Mouse (Mus musculus): Measurements from ENCODE around the gene Dennd4a. TPM values are rescaled to one million over a fixed set of nuclear protein-coding genes. Genes with fewer than 3 reads are reported as not detected.
"Not testable (repeated sequence)": the region's sequence is repeated elsewhere in the genome, so short reads cannot be mapped to it uniquely, and the experiment has no call there.

Gene Dennd4a
- polyA plus RNA-seq, 1 experiment, result 86.3 TPM

GRCm38 (mm10) chr9:64809851-64810250, 1.3 kb upstream of the Dennd4a start:
- WGBS, result 79% methylated on average over 3 of the region's 3 CpGs
- no peak overlapping the region for H3K27ac ChIP-seq (ENCODE audit: control insufficient read depth, insufficient read depth, low read depth, low read length, poor library complexity)
- H3K4me1 ChIP-seq (ENCODE audit: control insufficient read depth, insufficient read depth, low read length), result peaks cover under 1% of the 10 kb centered on the region; the same call in 1 of the 2 replicates
- H3K4me3 ChIP-seq (replicated peaks; ENCODE audit: control insufficient read depth, low read depth, low read length), result no peak overlapping the region
- no peak for TF ChIP-seq POLR2A (IDR thresholded peaks at IDR 0.05; ENCODE audit: borderline replicate concordance, control insufficient read depth, low read depth, low read length)
- no peak for TF ChIP-seq CTCF (IDR thresholded peaks at IDR 0.05; ENCODE audit: control insufficient read depth, insufficient read depth, low read length)

- WGBS, result 1% methylated on average over 58 of the region's 59 CpGs
- peak overlapping the region; percentile 91 for H3K4me3 ChIP-seq (replicated peaks; ENCODE audit: control insufficient read depth, low read depth, low read length)
- peak overlapping the region; percentile 96 for H3K27ac ChIP-seq (ENCODE audit: control insufficient read depth, insufficient read depth, low read depth, low read length, poor library complexity)
- no peaks in the 10 kb centered on the region; the same call in 1 of the 2 replicates for H3K4me1 ChIP-seq (ENCODE audit: control insufficient read depth, insufficient read depth, low read length)
- TF ChIP-seq CTCF (IDR thresholded peaks at IDR 0.05; ENCODE audit: control insufficient read depth, insufficient read depth, low read length), result peak; percentile 39; the same call in 1 of the 2 replicates
- no peak for TF ChIP-seq POLR2A (IDR thresholded peaks at IDR 0.05; ENCODE audit: borderline replicate concordance, control insufficient read depth, low read depth, low read length)
These were observed 666 bp downstream of the Dennd4a start for GRCm38 (mm10) chr9:64811538-64812474.

- TF ChIP-seq CTCF (IDR thresholded peaks at IDR 0.05; ENCODE audit: control insufficient read depth, insufficient read depth, low read length) (no peak), POLR2A (IDR thresholded peaks at IDR 0.05; ENCODE audit: borderline replicate concordance, control insufficient read depth, low read depth, low read length) (no peak)
- peak overlapping the region; percentile 96; the same call in 1 of the 2 replicates for H3K27ac ChIP-seq (ENCODE audit: control insufficient read depth, insufficient read depth, low read depth, low read length, poor library complexity)
- no peaks in the 10 kb centered on the region; the same call in 1 of the 2 replicates for H3K4me1 ChIP-seq (ENCODE audit: control insufficient read depth, insufficient read depth, low read length)
- H3K4me3 ChIP-seq (replicated peaks; ENCODE audit: control insufficient read depth, low read depth, low read length), result peak overlapping the region; percentile 91
- WGBS, result 15% methylated on average over 1 of the region's 1 CpGs
These were observed 1.3 kb downstream of the Dennd4a start for GRCm38 (mm10) chr9:64812475-64812860.

GRCm38 (mm10) chr9:64814273-64814672, 3.1 kb downstream of the Dennd4a start:
- Histone ChIP-seq H3K27ac (ENCODE audit: control insufficient read depth, insufficient read depth, low read depth, low read length, poor library complexity) (no peak overlapping the region), H3K4me3 (replicated peaks; ENCODE audit: control insufficient read depth, low read depth, low read length) (no peak overlapping the region), H3K4me1 (ENCODE audit: control insufficient read depth, insufficient read depth, low read length) (no peaks in the 10 kb centered on the region)
- 62% methylated on average over 6 of the region's 6 CpGs for WGBS
- peak; percentile 13; the same call in 1 of the 2 replicates for TF ChIP-seq CTCF (IDR thresholded peaks at IDR 0.05; ENCODE audit: control insufficient read depth, insufficient read depth, low read length)
- TF ChIP-seq POLR2A (IDR thresholded peaks at IDR 0.05; ENCODE audit: borderline replicate concordance, control insufficient read depth, low read depth, low read length), result no peak

- H3K4me3 ChIP-seq (replicated peaks; ENCODE audit: control insufficient read depth, low read depth, low read length); H3K4me1 ChIP-seq (ENCODE audit: control insufficient read depth, insufficient read depth, low read length); H3K27ac ChIP-seq (ENCODE audit: control insufficient read depth, insufficient read depth, low read depth, low read length, poor library complexity): not testable (repeated sequence)
- WGBS, result 89% methylated on average over 4 of the region's 4 CpGs
These were observed 8.5 kb downstream of the Dennd4a start for GRCm38 (mm10) chr9:64819686-64820085.

GRCm38 (mm10) chr9:64820086-64820795, 9.1 kb downstream of the Dennd4a start:
- TF ChIP-seq POLR2A (IDR thresholded peaks at IDR 0.05; ENCODE audit: borderline replicate concordance, control insufficient read depth, low read depth, low read length), result no peak
- TF ChIP-seq CTCF (IDR thresholded peaks at IDR 0.05; ENCODE audit: control insufficient read depth, insufficient read depth, low read length), result no peak
- Histone ChIP-seq H3K4me3 (replicated peaks; ENCODE audit: control insufficient read depth, low read depth, low read length) (no peak overlapping the region), H3K4me1 (ENCODE audit: control insufficient read depth, insufficient read depth, low read length) (peaks cover 6% of the 10 kb centered on the region), H3K27ac (ENCODE audit: control insufficient read depth, insufficient read depth, low read depth, low read length, poor library complexity) (no peak overlapping the region)
- WGBS, result 65% methylated on average over 3 of the region's 3 CpGs

- Histone ChIP-seq H3K4me1 (ENCODE audit: control insufficient read depth, insufficient read depth, low read length) (peaks cover 7% of the 10 kb centered on the region), H3K4me3 (replicated peaks; ENCODE audit: control insufficient read depth, low read depth, low read length) (no peak overlapping the region), H3K27ac (ENCODE audit: control insufficient read depth, insufficient read depth, low read depth, low read length, poor library complexity) (no peak overlapping the region)
- TF ChIP-seq POLR2A (IDR thresholded peaks at IDR 0.05; ENCODE audit: borderline replicate concordance, control insufficient read depth, low read depth, low read length) (no peak), CTCF (IDR thresholded peaks at IDR 0.05; ENCODE audit: control insufficient read depth, insufficient read depth, low read length) (no peak)
- 75% methylated on average over 7 of the region's 7 CpGs for WGBS
These were observed 11.1 kb downstream of the Dennd4a start for GRCm38 (mm10) chr9:64822235-64822634.

- Histone ChIP-seq H3K4me1 (ENCODE audit: control insufficient read depth, insufficient read depth, low read length) (peaks cover 7% of the 10 kb centered on the region), H3K27ac (ENCODE audit: control insufficient read depth, insufficient read depth, low read depth, low read length, poor library complexity) (peak overlapping the region; percentile 50; the same call in 1 of the 2 replicates), H3K4me3 (replicated peaks; ENCODE audit: control insufficient read depth, low read depth, low read length) (no peak overlapping the region)
- no peak for TF ChIP-seq CTCF (IDR thresholded peaks at IDR 0.05; ENCODE audit: control insufficient read depth, insufficient read depth, low read length)
- TF ChIP-seq POLR2A (IDR thresholded peaks at IDR 0.05; ENCODE audit: borderline replicate concordance, control insufficient read depth, low read depth, low read length), result no peak
- WGBS, result 22% methylated on average over 5 of the region's 5 CpGs
These were observed 13.4 kb downstream of the Dennd4a start for GRCm38 (mm10) chr9:64824389-64825008.

Data from bone marrow, adult 2 months (tissue).